Mouse (Mus musculus) liver, postnatal 0 days (tissue): ENCODE measurements around the gene Cxcr6. TPM values are rescaled to one million over a fixed set of nuclear protein-coding genes. Genes with fewer than 3 reads are reported as not detected.

Experiments
- ATAC-seq: fragments of 200-750 bp; cut with Nextera tagmentation; 2 replicates; pipeline ENCODE4 v1.8.0; 2017; ENCODE audit warnings: mild to moderate bottlenecking, moderate library complexity
- DNase-seq: peaks from one replicate; pipeline ENCODE4 v3.0.0-alpha.2; 2016
- H3K27ac ChIP-seq: fragments of 300-500 bp; sonication (generic); 2 replicates; pipeline ENCODE4 v1.5.1; 2014; ENCODE audit warnings: antibody characterized with exemption, moderate library complexity, mild to moderate bottlenecking, low read depth
- H3K27me3 ChIP-seq: fragments of 300-500 bp; sonication (generic); 2 replicates; pipeline ENCODE4 v1.6.1; 2014; ENCODE audit warnings: low read length, control low read depth, mixed read lengths; ENCODE audit not compliant: insufficient read depth
- H3K36me3 ChIP-seq: fragments of 300-500 bp; sonication (generic); replicated peaks from 2 replicates; pipeline ENCODE4 v1.6.1; 2014; ENCODE audit warnings: mild to moderate bottlenecking, control low read depth, low read length, moderate library complexity, mixed read lengths; ENCODE audit not compliant: insufficient read depth
- H3K4me1 ChIP-seq: fragments of 300-500 bp; sonication (generic); 2 replicates; pipeline ENCODE4 v1.6.1; 2014; ENCODE audit warnings: antibody characterized with exemption, mild to moderate bottlenecking, control low read depth; ENCODE audit not compliant: insufficient read depth
- H3K4me2 ChIP-seq: fragments of 300-500 bp; sonication (generic); 2 replicates; pipeline ENCODE4 v1.6.1; 2014; ENCODE audit warnings: low read depth, mild to moderate bottlenecking, low read length, moderate library complexity, mixed read lengths
- H3K4me3 ChIP-seq: fragments of 300-500 bp; sonication (generic); 2 replicates; pipeline ENCODE4 v1.5.1; 2014; ENCODE audit warnings: low read depth, low read length
- H3K9ac ChIP-seq: fragments of 300-500 bp; sonication (generic); replicated peaks from 2 replicates; pipeline ENCODE4 v1.6.1; 2014; ENCODE audit warnings: mild to moderate bottlenecking, moderate library complexity
- H3K9me3 ChIP-seq: fragments of 300-500 bp; sonication (generic); 2 replicates; pipeline ENCODE4 v1.6.1; 2016; ENCODE audit warnings: mild to moderate bottlenecking, control low read depth, low read length, mixed read lengths
- CTCF ChIP-seq: sonication (generic); IDR thresholded peaks from 2 replicates; pipeline ENCODE4 v1.5.1; 2016; ENCODE audit warnings: antibody characterized with exemption, low read depth
- EP300 ChIP-seq: IDR thresholded peaks from 2 replicates; pipeline ENCODE4 v1.6.1; 2016; ENCODE audit warnings: antibody characterized with exemption, low read depth, mild to moderate bottlenecking
- WGBS: fragments of 180-500 bp; shearing (Covaris S2); extraction: QIAGEN DNeasy Blood & Tissue Kit; methylation state at CpG from one replicate; pipeline ENCODE4 v1.1.7; 2014; ENCODE audit not compliant: insufficient replicate concordance; 5-methylcytosine and 5-hydroxymethylcytosine counted together
- polyA plus RNA-seq: library from polyadenylated mRNA; unstranded; fragments of >200 nt; fragmentation: Nextera tagmentation; extraction: Ambion mirVana; gene quantifications from 2 replicates; pipeline ENCODE4 v1.2.1, GENCODE M21; 2015

Cxcr6 gene
- polyA plus RNA-seq, 1 experiment from 2014 or later, result 0.56 TPM

- no peaks in the 10 kb centered on the region for H3K27me3 ChIP-seq
- no peak overlapping the region for H3K4me2 ChIP-seq
- H3K4me3 ChIP-seq, result no peak overlapping the region
- no peaks in the 10 kb centered on the region for H3K9me3 ChIP-seq
- no peak overlapping the region for H3K27ac ChIP-seq
- DNase-seq (no peak), ATAC-seq (no peak)
- 73% methylated on average over 4 of the region's 4 CpGs for WGBS
- no peak overlapping the region for H3K9ac ChIP-seq
- peaks cover 69% of the 10 kb centered on the region for H3K36me3 ChIP-seq
- H3K4me1 ChIP-seq, result no peaks in the 10 kb centered on the region
- no peak for TF ChIP-seq EP300
Measured at GRCm38 (mm10) chr9:123814821-123815220, 8.5 kb downstream of the Cxcr6 start.

DNA sequence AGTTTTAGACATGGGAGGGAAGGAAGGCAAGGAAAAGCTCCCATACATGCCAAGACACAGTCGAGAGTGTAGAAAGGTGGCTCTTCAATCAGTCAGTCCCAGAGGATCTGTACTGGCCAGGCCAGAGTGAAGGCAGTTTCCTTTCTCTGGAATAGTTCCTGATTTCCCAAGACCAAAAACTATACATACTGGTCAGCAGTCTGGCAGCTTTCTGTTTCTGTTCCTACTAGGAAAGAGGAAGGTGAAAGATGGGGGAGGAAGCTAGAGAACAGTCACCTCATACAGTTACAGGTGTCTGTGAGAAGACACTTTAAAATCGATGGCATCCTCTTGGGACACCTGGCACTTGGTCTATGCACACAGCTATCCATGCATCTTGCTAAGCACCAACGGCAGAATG, 9.2 kb downstream of the Cxcr6 start:
- Histone ChIP-seq H3K4me2 (no peak overlapping the region), H3K4me3 (no peak overlapping the region), H3K27ac (0 out of 2 replicates have a peak overlapping the region, but pooled peaks have one; percentile 18), H3K9ac (no peak overlapping the region), H3K36me3 (peaks cover 68% of the 10 kb centered on the region), H3K4me1 (no peaks in the 10 kb centered on the region), H3K27me3 (no peaks in the 10 kb centered on the region), H3K9me3 (no peaks in the 10 kb centered on the region)
- no peak for TF ChIP-seq EP300
- TF ChIP-seq CTCF, result no peak
- WGBS, result 78% methylated on average over 3 of the region's 3 CpGs
- ATAC-seq, result peak; percentile 17; the same call in 1 of the 2 replicates
- DNase-seq, result no peak

DNA sequence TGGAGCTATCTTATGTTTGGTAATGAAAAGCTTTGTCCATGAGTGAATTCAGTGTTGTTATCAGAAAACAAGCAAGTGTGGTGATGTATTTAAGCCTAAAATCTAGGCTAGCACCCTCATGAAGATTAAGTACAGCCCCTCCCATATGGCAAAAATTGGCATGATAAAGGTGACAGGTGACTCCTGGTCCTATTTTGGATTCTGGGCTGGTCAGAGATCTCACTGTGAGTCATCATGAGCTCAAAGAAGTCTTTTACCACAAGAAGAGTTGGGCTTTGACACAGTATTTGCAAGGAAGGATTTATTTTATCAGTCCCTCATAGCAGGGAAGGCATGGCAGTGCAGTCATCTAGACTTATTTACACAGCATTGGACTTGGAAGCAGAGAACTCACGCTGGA, 9.7 kb downstream of the Cxcr6 start:
- Histone ChIP-seq H3K4me3 (no peak overlapping the region), H3K9me3 (no peaks in the 10 kb centered on the region), H3K4me1 (no peaks in the 10 kb centered on the region), H3K9ac (no peak overlapping the region), H3K36me3 (peaks cover 70% of the 10 kb centered on the region), H3K27me3 (no peaks in the 10 kb centered on the region), H3K27ac (no peak overlapping the region), H3K4me2 (no peak overlapping the region)
- no peak for ATAC-seq
- no peak for DNase-seq
- TF ChIP-seq EP300 (no peak), CTCF (no peak)
- WGBS, result 74% methylated on average over 1 of the region's 1 CpGs

DNA sequence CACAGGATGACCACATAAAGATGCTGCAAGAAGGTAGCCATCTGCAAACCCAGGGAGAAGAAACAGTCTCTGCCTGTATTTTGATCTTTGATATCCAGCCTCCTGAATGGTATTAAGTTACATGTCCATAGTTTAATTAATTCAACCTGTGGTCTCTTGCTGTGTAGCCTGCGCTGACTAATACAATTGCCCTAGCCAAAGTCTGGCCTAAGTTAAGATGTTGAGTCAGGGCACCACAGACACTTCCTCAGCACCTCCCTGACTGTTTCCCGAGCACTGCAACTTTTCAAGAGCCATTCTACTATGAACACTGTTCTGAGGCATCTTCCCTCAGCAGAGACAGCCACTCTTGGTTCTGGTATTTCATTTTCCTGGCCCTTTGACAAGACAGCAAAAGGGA, 12.3 kb downstream of the Cxcr6 start:
- no peak overlapping the region for H3K27ac ChIP-seq
- H3K4me3 ChIP-seq, result no peak overlapping the region
- H3K4me1 ChIP-seq, result no peaks in the 10 kb centered on the region
- H3K36me3 ChIP-seq, result peaks cover 76% of the 10 kb centered on the region
- DNase-seq (no peak), ATAC-seq (no peak)
- H3K4me2 ChIP-seq, result no peak overlapping the region
- H3K9ac ChIP-seq, result no peak overlapping the region
- TF ChIP-seq CTCF, result no peak
- no peak for TF ChIP-seq EP300
- H3K27me3 ChIP-seq, result no peaks in the 10 kb centered on the region
- WGBS, result 87% methylated on average over 2 of the region's 2 CpGs
- no peaks in the 10 kb centered on the region for H3K9me3 ChIP-seq

DNA sequence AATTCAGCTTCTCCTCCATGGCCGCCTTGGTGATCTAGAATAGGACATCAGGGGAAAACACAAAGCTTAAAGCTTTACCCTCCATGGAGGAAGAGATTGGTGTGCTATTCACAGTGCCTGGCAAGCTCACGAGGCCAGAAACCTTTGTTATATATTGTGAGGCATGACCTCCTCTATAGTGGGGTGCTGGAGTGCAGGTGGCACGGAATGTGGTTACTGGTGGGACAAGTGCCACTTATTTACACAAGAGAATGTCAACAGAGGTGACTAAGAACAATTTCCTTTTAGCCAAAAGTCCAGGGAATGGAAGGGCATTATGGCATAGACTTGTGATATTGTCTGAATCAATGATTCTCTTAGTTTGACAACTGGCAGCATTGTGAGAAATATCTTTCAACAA, 20.4 kb downstream of the Cxcr6 start:
- Histone ChIP-seq H3K4me3 (no peak overlapping the region), H3K36me3 (peaks cover 84% of the 10 kb centered on the region), H3K27me3 (no peaks in the 10 kb centered on the region)

DNA sequence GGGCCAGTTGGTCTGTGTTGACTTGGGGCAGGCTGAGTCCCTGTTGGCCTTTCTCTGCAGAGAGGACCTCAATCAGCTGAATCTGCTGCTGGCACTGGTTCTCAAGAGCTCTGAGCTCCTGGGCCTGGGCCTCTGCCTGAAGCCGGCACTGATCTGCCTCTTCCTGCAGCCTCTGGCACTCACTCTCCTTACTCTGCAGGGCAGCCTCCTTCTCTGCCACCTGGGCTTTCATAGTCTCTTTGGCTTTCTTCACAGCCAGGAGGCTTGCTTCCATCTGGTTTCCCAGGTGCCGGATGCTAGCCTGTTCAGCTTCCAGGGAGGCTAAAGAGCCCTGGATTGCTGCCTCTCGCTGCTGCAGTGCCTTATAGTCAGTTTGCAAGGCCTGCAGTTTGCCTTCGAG, 22.6 kb downstream of the Cxcr6 start:
- no peak overlapping the region for H3K27ac ChIP-seq
- no peaks in the 10 kb centered on the region for H3K9me3 ChIP-seq
- no peak overlapping the region for H3K9ac ChIP-seq
- H3K4me2 ChIP-seq, result no peak overlapping the region
- ATAC-seq, result no peak
- H3K36me3 ChIP-seq, result peaks cover 66% of the 10 kb centered on the region
- H3K4me1 ChIP-seq, result no peaks in the 10 kb centered on the region
- DNase-seq, result no peak
- 93% methylated on average over 4 of the region's 4 CpGs for WGBS
- TF ChIP-seq EP300, result no peak
- no peak for TF ChIP-seq CTCF
- no peaks in the 10 kb centered on the region for H3K27me3 ChIP-seq
- H3K4me3 ChIP-seq, result no peak overlapping the region

More for the DNA sequence above, 20.4 kb downstream of the Cxcr6 start:
- TF ChIP-seq EP300, result no peak
- no peak for TF ChIP-seq CTCF
- H3K4me2 ChIP-seq, result no peak overlapping the region
- no peaks in the 10 kb centered on the region for H3K4me1 ChIP-seq
- H3K9me3 ChIP-seq, result no peaks in the 10 kb centered on the region
- no peak overlapping the region for H3K9ac ChIP-seq
- WGBS, result 75% methylated on average over 3 of the region's 3 CpGs
- no peak for DNase-seq
- ATAC-seq, result no peak
- H3K27ac ChIP-seq, result no peak overlapping the region

- Histone ChIP-seq H3K9me3 (no peaks in the 10 kb centered on the region), H3K4me3 (no peak overlapping the region), H3K27ac (no peak overlapping the region), H3K4me1 (no peaks in the 10 kb centered on the region), H3K4me2 (no peak overlapping the region), H3K36me3 (peaks cover 69% of the 10 kb centered on the region), H3K27me3 (no peaks in the 10 kb centered on the region), H3K9ac (no peak overlapping the region)
- DNase-seq (no peak), ATAC-seq (no peak)
- no peak for TF ChIP-seq EP300
- TF ChIP-seq CTCF, result no peak
- 82% methylated on average over 3 of the region's 3 CpGs for WGBS
Measured at GRCm38 (mm10) chr9:123835851-123836250, 29.6 kb downstream of the Cxcr6 start.
